Mouse (Mus musculus): ENCODE measurements around the gene Kat2a.

Kat2a gene

GRCm38 (mm10) chr11:100711783-100712615, at the start of gene Kat2a:
Gene Kat2a, minus strand, starts transcription at chr11:100712465.
- DNase-seq (ENCODE audit: low spot score in 2 of 2), result peak in 1 of 2 experiments; percentile 81

- DNase-seq (ENCODE audit: low spot score in 2 of 2), result peak; percentile 80 to 82
Observed at GRCm38 (mm10) chr11:100761547-100762045, 49.3 kb upstream of the Kat2a start.

- peak; percentile 86 to 88 for DNase-seq (ENCODE audit: low spot score in 2 of 2)
Observed at GRCm38 (mm10) chr11:100759611-100760233, 47.5 kb upstream of the Kat2a start, which contains the start of gene Kcnh4. Gene Kcnh4, minus strand, starts transcription at chr11:100759942.

- no peak for DNase-seq (ENCODE audit: low spot score in 2 of 2)
Observed at GRCm38 (mm10) chr11:100758707-100759610, 46.7 kb upstream of the Kat2a start.

- DNase-seq (ENCODE audit: low spot score in 2 of 2), result no peak
Observed at GRCm38 (mm10) chr11:100757566-100757965, 45.3 kb upstream of the Kat2a start.

GRCm38 (mm10) chr11:100756476-100756875, 44.2 kb upstream of the Kat2a start:
- no peak for DNase-seq (ENCODE audit: low spot score in 2 of 2)

GRCm38 (mm10) chr11:100754693-100755057, 42.4 kb upstream of the Kat2a start:
- no peak for DNase-seq (ENCODE audit: low spot score in 2 of 2)

- DNase-seq (ENCODE audit: low spot score in 2 of 2), result peak in 1 of 2 experiments; percentile 56
Observed at GRCm38 (mm10) chr11:100754021-100754692, 41.9 kb upstream of the Kat2a start.

GRCm38 (mm10) chr11:100752294-100752693, 40.0 kb upstream of the Kat2a start:
- DNase-seq (ENCODE audit: low spot score in 2 of 2), result no peak

- no peak for DNase-seq (ENCODE audit: low spot score in 2 of 2)
Observed at GRCm38 (mm10) chr11:100750127-100750526, 37.9 kb upstream of the Kat2a start.

GRCm38 (mm10) chr11:100749469-100749868, 37.2 kb upstream of the Kat2a start:
- no peak for DNase-seq (ENCODE audit: low spot score in 2 of 2)

- DNase-seq (ENCODE audit: low spot score in 2 of 2), result no peak
Observed at GRCm38 (mm10) chr11:100748620-100749019, 36.4 kb upstream of the Kat2a start.

- DNase-seq (ENCODE audit: low spot score in 2 of 2), result no peak
Observed at GRCm38 (mm10) chr11:100747114-100747513, 34.8 kb upstream of the Kat2a start.

GRCm38 (mm10) chr11:100746546-100746945, 34.3 kb upstream of the Kat2a start:
- DNase-seq (ENCODE audit: low spot score in 2 of 2), result no peak

GRCm38 (mm10) chr11:100745085-100745484, 32.8 kb upstream of the Kat2a start:
- no peak for DNase-seq (ENCODE audit: low spot score in 2 of 2)

- no peak for DNase-seq (ENCODE audit: low spot score in 2 of 2)
Observed at GRCm38 (mm10) chr11:100741348-100741747, 29.1 kb upstream of the Kat2a start.

GRCm38 (mm10) chr11:100738749-100739148, 26.5 kb upstream of the Kat2a start:
- DNase-seq (ENCODE audit: low spot score in 2 of 2), result no peak

GRCm38 (mm10) chr11:100738066-100738604, 25.9 kb upstream of the Kat2a start, which contains the start of gene Rab5c:
Gene Rab5c, minus strand, starts transcription at chr11:100738215.
- peak; percentile 98 for DNase-seq (ENCODE audit: low spot score in 2 of 2)

GRCm38 (mm10) chr11:100737105-100737733, 25.0 kb upstream of the Kat2a start:
- DNase-seq (ENCODE audit: low spot score in 2 of 2), result no peak

GRCm38 (mm10) chr11:100736746-100737080, 24.4 kb upstream of the Kat2a start:
- no peak for DNase-seq (ENCODE audit: low spot score in 2 of 2)
